Mouse (Mus musculus): Measurements from ENCODE around the gene Gm20388.

The Gm20388 gene

DNA sequence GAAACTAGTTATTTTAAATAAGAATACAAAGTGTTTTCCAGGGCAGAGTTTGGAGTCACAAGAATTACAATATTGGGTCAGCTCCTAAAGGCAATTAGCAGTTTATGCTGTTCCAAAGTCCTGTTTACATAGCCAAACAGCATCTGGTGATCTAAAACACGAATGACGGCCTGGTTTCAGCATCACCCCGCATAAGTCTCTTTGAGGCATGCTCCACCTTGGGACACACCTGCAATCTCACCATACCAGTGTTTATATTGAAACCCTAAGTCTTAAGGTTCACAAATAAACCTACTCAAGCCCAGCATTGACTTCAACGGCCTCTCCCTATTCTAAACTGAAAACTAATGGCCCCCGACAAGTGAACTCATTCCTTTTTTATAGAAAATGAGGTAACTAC, 3049.7 kb downstream of the Gm20388 start:
- DNase-seq (ENCODE audit: low spot score in 2 of 2): no peak

DNA sequence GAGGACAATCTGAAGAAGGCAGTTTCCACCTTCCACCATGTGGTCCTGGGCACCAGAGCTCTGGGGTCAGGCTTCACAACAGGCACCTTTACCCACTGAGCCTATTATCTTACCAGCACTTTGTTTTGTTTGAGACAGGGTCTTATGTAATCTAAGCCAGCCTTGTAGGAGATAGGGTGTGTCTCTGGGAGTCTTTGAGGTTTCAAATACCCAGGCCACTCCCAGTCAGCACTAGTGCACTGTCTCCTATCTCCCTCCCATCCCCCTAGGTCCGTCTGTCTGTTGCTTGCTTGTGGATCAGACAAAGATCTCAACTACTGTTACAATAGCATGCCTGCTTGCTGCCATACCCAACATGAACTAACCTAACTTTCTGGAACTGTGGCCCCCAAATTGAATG, 3050.3 kb downstream of the Gm20388 start:
- DNase-seq (ENCODE audit: low spot score in 2 of 2): no peak

GRCm38 (mm10) chr8:122961458-122961857, 3050.8 kb downstream of the Gm20388 start:
- DNase-seq (ENCODE audit: low spot score in 2 of 2): no peak

DNA sequence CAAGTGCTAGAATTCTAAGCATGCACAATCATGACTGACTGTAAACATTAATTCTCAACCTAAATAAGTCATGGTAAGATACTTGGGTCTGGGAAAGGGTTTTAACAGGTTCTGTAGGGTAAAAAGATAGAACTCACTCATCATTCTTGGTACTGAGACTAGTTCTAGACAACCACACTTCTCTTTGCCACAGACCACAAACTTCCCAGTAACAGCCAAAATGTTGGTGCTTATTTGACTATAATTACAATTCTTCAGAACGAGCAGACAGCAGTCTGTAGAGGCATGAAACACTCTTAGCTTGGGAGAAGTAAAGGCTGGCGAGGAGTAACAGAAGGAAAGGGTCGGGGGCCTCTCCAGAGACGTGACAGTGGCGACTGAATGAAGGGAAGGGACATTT, 3051.4 kb downstream of the Gm20388 start:
- DNase-seq (ENCODE audit: low spot score in 2 of 2): no peak

GRCm38 (mm10) chr8:122966638-122967037, 3056.0 kb downstream of the Gm20388 start:
- no peak for DNase-seq (ENCODE audit: low spot score in 2 of 2)

GRCm38 (mm10) chr8:122968145-122968544, 3057.5 kb downstream of the Gm20388 start:
- DNase-seq (ENCODE audit: low spot score in 2 of 2): no peak

DNA sequence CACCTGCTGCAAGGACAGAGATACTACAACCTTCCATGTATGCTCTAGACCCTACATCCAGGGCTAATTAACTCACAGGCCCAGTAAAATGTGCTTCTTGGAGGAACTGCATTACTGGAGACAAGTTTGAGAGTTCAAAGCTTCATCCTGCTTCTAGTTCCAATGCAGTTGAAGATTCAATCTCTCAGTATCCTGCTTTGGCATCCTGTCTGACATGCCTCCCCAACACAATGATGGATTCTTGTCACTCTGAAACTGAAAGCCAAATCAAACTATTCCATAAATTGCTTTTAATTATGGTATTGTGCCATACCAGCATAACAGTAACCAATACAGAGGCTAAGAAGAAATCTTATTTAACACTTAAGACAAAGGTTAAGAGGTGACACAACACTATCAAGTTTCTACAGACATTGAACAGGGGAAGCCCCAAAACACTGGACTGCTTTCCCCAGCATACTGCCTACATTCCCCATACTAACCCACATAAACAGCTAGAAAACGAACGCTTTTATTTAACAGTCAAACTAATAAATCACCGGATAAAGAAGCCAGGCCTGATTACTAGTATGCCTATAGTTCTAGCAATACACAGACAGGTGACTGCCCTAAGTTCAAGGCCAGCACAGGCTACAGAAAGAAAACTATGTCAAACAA, 3059.5 kb downstream of the Gm20388 start:
- DNase-seq (ENCODE audit: low spot score in 2 of 2): no peak

GRCm38 (mm10) chr8:122976046-122976445, 3065.4 kb downstream of the Gm20388 start:
- DNase-seq (ENCODE audit: low spot score in 2 of 2): no peak

DNA sequence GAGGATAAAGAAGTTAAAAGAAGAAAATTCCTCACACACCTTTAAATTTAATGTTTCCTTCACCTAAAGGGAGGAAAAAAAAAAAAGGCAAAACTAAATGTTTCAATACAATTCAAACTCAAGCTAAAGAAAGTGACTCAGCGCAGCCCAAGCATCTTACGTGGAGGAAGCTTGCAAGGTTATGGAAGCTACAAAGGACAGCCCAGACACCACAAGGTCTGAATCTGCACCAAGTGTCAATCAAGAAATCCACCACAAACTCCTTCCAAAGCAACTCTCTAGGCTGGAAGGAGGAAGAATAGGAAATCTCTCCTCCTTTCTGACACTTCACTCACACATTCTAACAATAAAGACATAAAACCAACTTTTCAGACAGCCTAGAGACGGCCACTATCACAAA, 3068.8 kb downstream of the Gm20388 start:
- DNase-seq (ENCODE audit: low spot score in 2 of 2): no peak

- no peak for DNase-seq (ENCODE audit: low spot score in 2 of 2)
Observed at GRCm38 (mm10) chr8:122979865-122980509, 3069.3 kb downstream of the Gm20388 start.

- DNase-seq (ENCODE audit: low spot score in 2 of 2): no peak
Observed at GRCm38 (mm10) chr8:122981646-122982045, 3071.0 kb downstream of the Gm20388 start.

- no peak for DNase-seq (ENCODE audit: low spot score in 2 of 2)
Observed at GRCm38 (mm10) chr8:122983178-122983942, 3072.7 kb downstream of the Gm20388 start.

- no peak for DNase-seq (ENCODE audit: low spot score in 2 of 2)
Observed at GRCm38 (mm10) chr8:122984175-122984574, 3073.5 kb downstream of the Gm20388 start.

- DNase-seq (ENCODE audit: low spot score in 2 of 2): no peak
Observed at GRCm38 (mm10) chr8:122986501-122987184, 3076.0 kb downstream of the Gm20388 start.

- DNase-seq (ENCODE audit: low spot score in 2 of 2): no peak
Observed at GRCm38 (mm10) chr8:122987255-122987654, 3076.6 kb downstream of the Gm20388 start.

DNA sequence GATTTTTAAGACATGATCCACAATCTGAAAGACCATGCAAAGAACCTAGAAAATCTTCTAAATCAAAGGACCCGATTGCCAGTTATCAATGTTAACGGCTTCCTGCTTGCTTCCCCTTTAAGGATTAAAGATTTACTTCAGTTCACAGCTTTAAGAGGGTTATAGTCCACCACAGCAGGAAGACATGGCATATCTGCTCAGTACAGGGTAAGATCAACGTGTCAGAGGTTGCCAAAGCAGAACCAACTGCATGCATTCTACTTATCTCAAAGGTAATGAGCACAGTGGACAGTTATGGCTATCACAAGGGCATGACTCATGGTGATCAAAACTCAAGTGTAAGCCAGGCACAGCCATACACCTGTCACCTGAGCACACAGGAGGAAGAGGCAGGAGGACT, 3078.3 kb downstream of the Gm20388 start:
- DNase-seq (ENCODE audit: low spot score in 2 of 2): no peak

- DNase-seq (ENCODE audit: low spot score in 2 of 2): no peak
Observed at GRCm38 (mm10) chr8:122989976-122990375, 3079.3 kb downstream of the Gm20388 start.

GRCm38 (mm10) chr8:122991368-122991767, 3080.7 kb downstream of the Gm20388 start:
- DNase-seq (ENCODE audit: low spot score in 2 of 2): no peak

GRCm38 (mm10) chr8:122992296-122992695, 3081.7 kb downstream of the Gm20388 start:
- DNase-seq (ENCODE audit: low spot score in 2 of 2): no peak

DNA sequence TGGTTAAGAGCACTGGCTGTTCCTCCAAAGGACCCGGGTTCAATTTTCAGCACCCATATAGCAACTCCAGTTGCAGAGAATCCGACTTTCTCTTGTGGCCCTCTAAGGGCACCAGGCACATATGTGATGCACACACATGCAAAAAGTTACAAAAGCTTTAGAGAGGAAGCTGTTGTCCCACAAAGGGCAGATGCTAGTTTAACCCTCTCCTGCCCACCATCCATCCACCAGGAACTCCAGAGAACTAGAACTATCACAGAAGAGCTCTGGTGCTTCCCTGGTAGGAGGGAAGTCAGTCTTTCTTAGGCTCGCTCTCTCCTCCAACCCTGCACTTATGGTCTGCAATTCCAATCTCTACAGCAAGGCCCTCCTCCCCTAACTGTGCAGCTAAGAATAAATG, 3082.4 kb downstream of the Gm20388 start:
- no peak for DNase-seq (ENCODE audit: low spot score in 2 of 2)

GRCm38 (mm10) chr8:122993740-122994139, 3083.1 kb downstream of the Gm20388 start:
- DNase-seq (ENCODE audit: low spot score in 2 of 2): no peak

GRCm38 (mm10) chr8:122997963-122998362, 3087.3 kb downstream of the Gm20388 start:
- DNase-seq (ENCODE audit: low spot score in 2 of 2): no peak

All from urinary bladder, adult 18-20 months (tissue).